Mouse (Mus musculus) lung, adult 10 weeks (tissue): ENCODE results near the gene Ubxn10. TPM values are rescaled to one million over a fixed set of nuclear protein-coding genes. Genes with fewer than 3 reads are reported as not detected.

Experiments
- polyA plus RNA-seq: library from polyadenylated mRNA; stranded (reverse); fragments of 350-450 nt; fragmentation: Illumina TruSeq; extraction: RNeasy Lipid Tissue Mini Kit (QIAGEN cat#74804); gene quantifications from one replicate; pipeline ENCODE4 v1.2.3, GENCODE M21; 2014; ENCODE audit warnings: low read depth, low replicate concordance; ENCODE audit not compliant: insufficient read depth

Gene Ubxn10
- polyA plus RNA-seq: 13.3 TPM

DNA sequence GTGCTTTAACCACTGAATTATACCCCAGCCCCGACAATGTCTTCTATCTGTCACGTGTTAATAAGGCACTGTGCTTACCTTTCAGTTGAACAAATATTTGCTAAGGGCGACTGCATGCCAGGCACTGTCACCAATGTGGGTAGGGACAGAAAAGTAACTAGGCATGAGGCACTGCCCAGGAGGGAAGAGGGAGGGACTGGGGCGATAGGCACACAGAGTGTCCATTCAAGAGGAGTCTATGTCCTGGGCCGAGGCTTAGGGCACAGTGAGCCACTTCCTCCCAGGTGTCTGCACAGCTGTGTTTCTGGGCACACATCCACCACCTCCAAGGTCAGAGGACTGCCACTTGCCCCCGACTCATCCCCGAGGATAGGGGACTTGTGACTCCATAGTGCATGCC is at the start of gene Ubxn10:
Ubxn10 (minus strand) TSS at position 137 of the 400 bp plus-strand sequence.

DNA sequence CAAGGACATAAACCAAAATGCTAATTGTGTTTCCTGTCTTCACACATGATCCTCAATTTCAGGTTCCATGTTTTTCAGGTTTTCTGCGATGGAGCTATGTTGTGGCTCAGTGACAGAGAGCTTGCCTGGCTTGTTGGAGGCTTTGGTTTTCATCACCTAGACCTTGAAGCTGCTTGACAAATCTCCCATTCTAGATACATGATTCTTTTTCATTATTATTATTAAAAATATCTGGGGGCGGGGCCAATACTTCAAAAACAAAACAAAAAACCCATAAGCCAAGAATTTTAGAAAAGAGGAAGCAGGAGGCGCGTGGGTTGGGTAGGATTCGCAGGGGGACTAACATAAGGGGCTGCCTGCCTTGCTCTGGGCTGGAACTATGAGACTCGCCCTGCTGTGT is 38.5 kb upstream of the Ubxn10 start, which contains the start of gene Pla2g2d:
Pla2g2d (plus strand) TSS at position 301 of the 400 bp plus-strand sequence.

DNA sequence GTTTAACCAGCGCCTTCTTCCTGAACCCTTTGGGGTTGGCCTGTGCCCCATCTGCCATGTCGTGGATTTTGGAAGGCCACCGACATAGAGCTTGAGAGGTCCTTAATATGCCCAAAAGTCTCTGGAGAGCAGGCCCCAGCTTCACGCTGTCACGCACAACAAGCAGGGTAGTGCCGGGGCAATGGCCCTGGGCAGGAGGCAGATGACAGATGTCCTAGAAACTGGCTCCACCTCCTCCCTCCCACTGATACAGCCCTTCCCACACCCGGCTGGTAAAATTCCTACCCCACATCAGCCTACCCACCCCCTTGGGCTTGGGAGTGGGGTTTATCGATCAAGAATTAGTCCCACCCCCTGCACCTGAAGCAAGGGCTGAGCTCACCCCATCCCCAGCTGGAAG is 20.4 kb upstream of the Ubxn10 start, which contains the start of gene Pla2g2f:
Pla2g2f (minus strand) TSS at position 211 of the 400 bp plus-strand sequence.

DNA sequence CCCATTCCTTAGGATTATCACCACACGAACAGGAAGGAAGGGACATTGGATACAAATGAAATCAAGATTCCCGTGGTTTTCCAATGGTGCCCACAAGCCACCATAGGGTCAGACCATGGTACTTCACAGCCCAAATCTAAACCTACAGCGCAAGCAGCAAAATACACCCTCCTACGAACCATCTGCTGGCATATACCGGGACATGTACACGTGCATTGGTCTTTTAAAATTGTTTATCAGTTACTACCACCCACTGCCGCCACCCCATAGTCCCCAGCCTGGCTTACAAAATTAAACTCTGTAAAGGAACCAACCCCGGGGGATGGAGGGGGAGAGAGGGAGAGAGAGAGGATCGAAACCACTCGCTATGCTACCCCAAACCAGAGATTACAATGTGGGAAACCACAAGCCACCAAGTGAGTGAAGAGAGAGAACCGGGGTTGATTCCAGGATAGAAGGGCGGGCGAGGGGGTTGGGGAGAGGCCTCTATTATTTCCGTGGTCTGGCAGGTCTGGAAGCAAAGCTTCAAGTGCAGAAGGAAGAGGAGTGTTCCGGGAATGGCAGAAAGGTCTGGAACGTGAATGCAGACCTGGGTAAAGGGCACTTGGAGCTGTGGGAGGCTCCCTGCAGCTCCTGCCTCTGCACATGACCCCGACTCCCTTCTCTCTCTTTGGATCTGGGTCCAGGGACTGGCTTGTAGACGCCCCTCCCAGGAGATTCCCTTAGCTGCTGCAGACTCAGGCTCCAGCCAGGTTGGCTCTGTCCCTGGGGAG is 12.4 kb downstream of the Ubxn10 start, which contains the start of gene Pla2g2c:
Pla2g2c (plus strand) TSS at position 439 of the 773 bp plus-strand sequence.

Other genes with a start within 250 kb of the Ubxn10 start
- not detected for gene Vwa5b1, start 101.3 kb downstream of the Ubxn10 start, polyA plus RNA-seq
- 0.41 TPM for gene Pla2g2c, start 12.4 kb downstream of the Ubxn10 start, polyA plus RNA-seq
- not detected for gene Pla2g2f, start 20.5 kb upstream of the Ubxn10 start, polyA plus RNA-seq
- gene Pla2g2d, start 38.6 kb upstream of the Ubxn10 start, polyA plus RNA-seq: 1.9 TPM
- 0.32 TPM for gene Pla2g5, start 126.3 kb upstream of the Ubxn10 start, polyA plus RNA-seq
- gene Gm13030, start 136.8 kb upstream of the Ubxn10 start, polyA plus RNA-seq: not detected
- 0.51 TPM for gene Pla2g2e, start 140.8 kb upstream of the Ubxn10 start, polyA plus RNA-seq
- gene Otud3, start 176.8 kb upstream of the Ubxn10 start, polyA plus RNA-seq: 3.6 TPM
- 21.7 TPM for gene Rnf186, start 229.9 kb upstream of the Ubxn10 start, polyA plus RNA-seq
- 6.1 TPM for gene Tmco4, start 235.7 kb upstream of the Ubxn10 start, polyA plus RNA-seq